Mouse (Mus musculus): ENCODE results near the gene Tango2. TPM values are rescaled to one million over a fixed set of nuclear protein-coding genes. Genes with fewer than 3 reads are reported as not detected.

Gene Tango2
- polyA plus RNA-seq, 1 experiment from 2014 or later: 62.4 TPM

DNA sequence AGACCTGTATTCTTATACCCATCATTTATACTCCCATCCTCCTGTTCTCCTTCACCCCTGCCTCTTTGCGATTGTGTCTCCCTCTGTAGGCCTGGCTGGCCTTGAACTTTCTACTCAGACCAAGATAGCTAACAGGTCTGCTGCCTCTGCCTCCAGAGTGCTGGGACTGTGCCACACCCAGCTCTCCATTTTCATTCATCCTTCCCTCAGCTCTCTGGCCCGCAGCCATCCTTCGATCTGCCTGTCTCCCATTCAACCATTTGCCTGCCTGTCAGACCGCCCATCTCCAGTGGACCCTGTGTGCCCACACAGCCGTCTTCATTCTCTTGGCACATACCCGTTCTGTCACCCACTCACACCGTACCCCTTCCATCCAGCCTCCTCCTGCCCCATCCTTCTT lies 36.3 kb upstream of the Tango2 start:
- Histone ChIP-seq H3K27ac (ENCODE audit: low read length) (no peak overlapping the region), H3K27me3 (replicated peaks; ENCODE audit: control insufficient read depth, insufficient read depth, low read length) (no peaks in the 10 kb centered on the region), H3K4me2 (ENCODE audit: low read depth, low read length) (no peak overlapping the region), H3K4me3 (ENCODE audit: low read length) (no peak overlapping the region), H3K9me3 (ENCODE audit: control insufficient read depth, low read length) (no peaks in the 10 kb centered on the region), H3K4me1 (ENCODE audit: control insufficient read depth, insufficient read depth, low read length) (peaks cover 37% of the 10 kb centered on the region), H3K9ac (ENCODE audit: low read depth, low read length) (no peak overlapping the region), H3K36me3 (ENCODE audit: control insufficient read depth, insufficient read depth, low read length) (no peaks in the 10 kb centered on the region)
- 77% methylated on average over 7 of the region's 7 CpGs for WGBS
- ATAC-seq: no peak

DNA sequence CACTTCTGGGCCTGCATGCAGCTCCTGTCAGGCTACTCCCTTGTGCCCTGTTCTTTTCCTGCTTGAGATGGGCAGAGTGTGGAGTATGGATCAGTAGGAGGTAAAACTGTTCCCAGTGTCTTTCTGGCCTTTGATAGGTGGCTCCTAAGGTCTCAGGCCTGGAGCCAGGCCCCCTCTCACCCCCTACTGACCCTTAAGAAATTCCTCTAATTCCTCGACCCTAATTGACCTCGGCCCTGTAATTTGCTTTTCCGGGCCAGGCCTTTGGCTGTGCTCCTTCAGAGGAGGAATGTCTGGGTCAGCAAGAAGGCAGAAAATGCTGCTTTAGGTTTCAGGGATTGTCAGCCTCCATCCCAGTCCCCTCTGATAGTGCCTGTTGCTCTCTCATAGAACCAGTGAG lies 35.9 kb upstream of the Tango2 start:
- Histone ChIP-seq H3K4me2 (ENCODE audit: low read depth, low read length) (no peak overlapping the region), H3K27ac (ENCODE audit: low read length) (peak overlapping the region; percentile 53; the same call in 1 of the 2 replicates), H3K36me3 (ENCODE audit: control insufficient read depth, insufficient read depth, low read length) (no peaks in the 10 kb centered on the region), H3K9ac (ENCODE audit: low read depth, low read length) (no peak overlapping the region), H3K4me3 (ENCODE audit: low read length) (no peak overlapping the region), H3K4me1 (ENCODE audit: control insufficient read depth, insufficient read depth, low read length) (peaks cover 36% of the 10 kb centered on the region), H3K27me3 (replicated peaks; ENCODE audit: control insufficient read depth, insufficient read depth, low read length) (no peaks in the 10 kb centered on the region), H3K9me3 (ENCODE audit: control insufficient read depth, low read length) (no peaks in the 10 kb centered on the region)
- no peak for ATAC-seq
- 39% methylated on average over 3 of the region's 3 CpGs for WGBS

DNA sequence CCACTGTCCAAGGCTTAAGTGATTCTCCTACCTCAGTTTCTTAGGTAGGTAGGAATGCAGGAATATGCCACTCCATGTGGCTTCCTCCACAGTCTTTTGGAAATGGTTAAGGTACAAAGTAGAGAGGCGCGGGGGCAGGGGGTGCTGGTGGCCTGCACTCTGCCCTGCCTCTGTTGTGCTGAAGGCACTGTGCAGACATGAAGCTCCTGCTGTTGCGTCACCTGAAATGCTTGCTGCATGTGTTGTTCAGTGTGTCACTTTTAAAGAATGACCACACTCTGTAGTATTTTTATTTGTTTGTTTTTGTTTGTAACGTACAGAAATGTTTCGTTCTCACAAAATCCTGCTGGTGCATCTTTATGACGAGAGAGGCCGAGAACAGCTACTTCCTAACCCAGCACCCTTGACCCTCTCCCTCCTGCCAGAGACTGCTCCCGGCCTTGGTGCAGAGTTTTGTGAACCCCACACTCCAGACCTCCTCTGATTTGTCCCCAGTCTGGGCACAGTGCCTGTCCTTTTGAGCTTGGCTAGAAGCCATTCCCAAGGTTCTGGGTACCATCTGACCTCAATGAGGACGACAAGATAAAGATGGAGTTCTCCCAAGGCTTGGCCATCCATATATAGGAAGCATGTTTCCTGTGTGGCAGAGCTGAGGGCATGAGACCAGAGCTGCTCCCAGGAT lies 35.3 kb upstream of the Tango2 start:
- Histone ChIP-seq H3K36me3 (ENCODE audit: control insufficient read depth, insufficient read depth, low read length) (no peaks in the 10 kb centered on the region), H3K4me3 (ENCODE audit: low read length) (no peak overlapping the region), H3K27me3 (replicated peaks; ENCODE audit: control insufficient read depth, insufficient read depth, low read length) (no peaks in the 10 kb centered on the region), H3K4me2 (ENCODE audit: low read depth, low read length) (no peak overlapping the region), H3K4me1 (ENCODE audit: control insufficient read depth, insufficient read depth, low read length) (peaks cover 30% of the 10 kb centered on the region), H3K27ac (ENCODE audit: low read length) (peak overlapping the region; percentile 53; the same call in 1 of the 2 replicates), H3K9me3 (ENCODE audit: control insufficient read depth, low read length) (no peaks in the 10 kb centered on the region), H3K9ac (ENCODE audit: low read depth, low read length) (no peak overlapping the region)
- 74% methylated on average over 9 of the region's 9 CpGs for WGBS
- no peak for ATAC-seq

DNA sequence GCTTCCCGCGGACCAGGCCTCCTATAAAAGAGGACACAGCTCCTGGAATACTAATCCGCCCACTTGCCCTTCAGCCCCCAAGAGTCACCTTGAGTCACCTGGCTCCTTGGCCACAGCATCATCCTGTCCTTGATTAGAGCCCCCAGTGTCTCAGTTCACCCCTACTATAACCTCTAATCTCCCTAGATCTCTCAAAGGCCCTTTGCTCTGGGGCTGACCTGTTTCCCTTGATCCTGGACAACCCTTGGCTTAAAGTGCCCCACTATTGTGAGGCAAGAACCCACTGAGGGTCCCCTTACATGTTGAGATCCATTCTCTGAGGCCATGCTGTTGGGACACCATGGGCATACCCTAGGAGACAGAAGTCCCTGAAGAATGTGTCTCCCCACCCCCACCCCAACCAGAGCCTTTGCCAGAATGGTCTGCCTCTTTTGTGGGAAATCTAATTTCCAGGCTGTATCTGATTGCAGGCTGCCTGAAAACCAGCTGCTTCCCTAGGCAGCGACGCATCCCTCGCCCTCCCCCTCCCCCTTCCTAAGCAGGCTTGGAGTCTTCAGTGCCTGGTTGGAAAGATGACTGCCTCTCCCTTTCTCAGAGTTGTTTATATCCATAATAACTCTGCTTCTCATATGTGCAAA lies 33.8 kb upstream of the Tango2 start:
- peak; percentile 56; the same call in 1 of the 2 replicates for ATAC-seq
- Histone ChIP-seq H3K4me2 (ENCODE audit: low read depth, low read length) (no peak overlapping the region), H3K9ac (ENCODE audit: low read depth, low read length) (no peak overlapping the region), H3K4me1 (ENCODE audit: control insufficient read depth, insufficient read depth, low read length) (peaks cover 24% of the 10 kb centered on the region), H3K36me3 (ENCODE audit: control insufficient read depth, insufficient read depth, low read length) (no peaks in the 10 kb centered on the region), H3K27me3 (replicated peaks; ENCODE audit: control insufficient read depth, insufficient read depth, low read length) (no peaks in the 10 kb centered on the region), H3K9me3 (ENCODE audit: control insufficient read depth, low read length) (no peaks in the 10 kb centered on the region), H3K4me3 (ENCODE audit: low read length) (no peak overlapping the region), H3K27ac (ENCODE audit: low read length) (peak overlapping the region; percentile 57)
- WGBS: 53% methylated on average over 6 of the region's 6 CpGs

DNA sequence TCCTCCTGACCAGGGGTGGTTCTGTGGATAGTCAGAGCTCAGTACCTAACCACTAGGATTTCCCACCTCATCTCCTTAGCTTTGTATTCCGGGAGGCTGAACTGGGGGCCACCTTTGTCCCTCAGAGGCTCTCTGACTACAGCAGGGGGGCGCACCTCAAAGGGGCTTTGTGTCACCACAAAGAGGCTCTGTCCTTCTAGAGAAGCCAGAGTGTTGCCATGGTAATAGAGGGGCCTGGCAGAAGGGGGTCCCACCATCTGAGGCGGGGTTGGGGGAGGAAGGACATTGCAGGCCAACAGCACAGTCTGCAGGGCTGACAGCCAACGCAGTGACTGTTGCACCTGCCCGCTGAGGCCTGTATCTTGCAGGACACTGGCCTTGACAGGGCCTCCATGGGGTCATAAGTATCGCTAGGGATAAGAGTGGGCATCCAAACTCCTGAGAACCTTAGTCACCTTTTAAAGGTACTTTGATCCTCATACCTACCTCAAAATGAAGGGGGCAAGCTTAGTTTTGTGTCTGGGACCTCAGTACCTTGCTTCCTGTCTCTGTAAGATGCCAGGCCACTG lies 32.7 kb upstream of the Tango2 start:
- no peaks in the 10 kb centered on the region for H3K36me3 ChIP-seq (ENCODE audit: control insufficient read depth, insufficient read depth, low read length)
- WGBS: 51% methylated on average over 6 of the region's 6 CpGs
- H3K4me1 ChIP-seq (ENCODE audit: control insufficient read depth, insufficient read depth, low read length): peaks cover 27% of the 10 kb centered on the region
- H3K9ac ChIP-seq (ENCODE audit: low read depth, low read length): no peak overlapping the region
- no peak overlapping the region for H3K4me3 ChIP-seq (ENCODE audit: low read length)
- no peak overlapping the region for H3K4me2 ChIP-seq (ENCODE audit: low read depth, low read length)
- no peak; the same call in 1 of the 2 replicates for ATAC-seq
- no peaks in the 10 kb centered on the region for H3K27me3 ChIP-seq (replicated peaks; ENCODE audit: control insufficient read depth, insufficient read depth, low read length)
- no peaks in the 10 kb centered on the region for H3K9me3 ChIP-seq (ENCODE audit: control insufficient read depth, low read length)
- no peak overlapping the region for H3K27ac ChIP-seq (ENCODE audit: low read length)

DNA sequence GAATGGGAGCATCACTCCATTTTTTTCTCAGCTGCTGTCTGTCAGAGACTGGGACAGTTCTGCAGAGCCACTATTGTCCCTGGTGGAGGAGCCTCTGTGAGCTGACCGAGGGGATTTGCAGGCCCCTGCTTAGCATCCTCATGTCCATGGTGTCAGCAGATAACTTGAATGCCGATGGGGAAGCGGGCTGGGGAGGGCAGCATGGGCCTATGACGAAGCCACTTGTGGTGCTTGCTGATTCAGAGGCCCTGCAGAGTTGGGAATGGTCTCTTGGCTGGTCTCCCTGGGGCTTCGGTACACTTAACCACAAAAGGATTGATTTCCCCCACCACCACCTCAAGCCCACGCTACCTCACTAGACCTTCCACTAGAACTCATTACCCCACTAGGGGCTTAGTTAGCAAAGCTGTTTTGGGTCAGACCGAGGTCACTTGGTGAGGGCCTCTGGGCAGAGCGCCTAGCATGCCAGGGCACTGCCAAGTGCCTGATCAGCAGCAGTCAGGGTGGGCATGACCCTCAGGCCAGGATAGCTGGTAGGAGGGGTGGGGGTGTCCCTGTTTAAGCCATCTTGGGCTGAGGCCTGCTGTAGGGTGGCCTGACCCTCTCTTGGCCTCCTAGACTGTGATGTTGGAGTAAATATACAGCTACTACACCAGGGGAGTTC lies 31.6 kb upstream of the Tango2 start:
- Histone ChIP-seq H3K36me3 (ENCODE audit: control insufficient read depth, insufficient read depth, low read length) (no peaks in the 10 kb centered on the region), H3K4me3 (ENCODE audit: low read length) (no peak overlapping the region), H3K9ac (ENCODE audit: low read depth, low read length) (no peak overlapping the region), H3K27me3 (replicated peaks; ENCODE audit: control insufficient read depth, insufficient read depth, low read length) (no peaks in the 10 kb centered on the region), H3K4me1 (ENCODE audit: control insufficient read depth, insufficient read depth, low read length) (peaks cover 27% of the 10 kb centered on the region), H3K9me3 (ENCODE audit: control insufficient read depth, low read length) (no peaks in the 10 kb centered on the region), H3K27ac (ENCODE audit: low read length) (no peak overlapping the region), H3K4me2 (ENCODE audit: low read depth, low read length) (no peak overlapping the region)
- no peak for ATAC-seq
- WGBS: 78% methylated on average over 8 of the region's 8 CpGs

DNA sequence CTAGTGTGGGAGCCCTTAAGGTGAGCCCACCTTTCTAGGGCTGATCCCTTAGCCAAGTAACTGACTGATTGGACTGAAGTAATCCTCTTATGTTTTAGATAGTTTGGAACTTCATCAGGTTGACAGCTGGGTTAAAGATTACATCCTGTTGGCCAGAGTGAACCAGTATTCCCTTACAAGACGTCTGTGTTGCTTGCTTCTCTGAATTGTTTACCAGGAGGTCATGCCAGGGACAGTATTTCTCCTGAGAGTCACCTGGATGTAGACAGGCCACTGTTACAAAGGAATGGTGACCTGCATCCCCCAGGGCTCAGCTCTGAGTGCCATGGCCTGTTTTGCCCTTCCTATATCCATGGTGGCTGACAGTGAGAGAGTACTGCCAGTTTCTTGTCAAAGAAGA lies 30.6 kb upstream of the Tango2 start:
- WGBS: 25% methylated on average over 1 of the region's 1 CpGs
- H3K9ac ChIP-seq (ENCODE audit: low read depth, low read length): no peak overlapping the region
- H3K27me3 ChIP-seq (replicated peaks; ENCODE audit: control insufficient read depth, insufficient read depth, low read length): no peaks in the 10 kb centered on the region
- ATAC-seq: no peak
- H3K36me3 ChIP-seq (ENCODE audit: control insufficient read depth, insufficient read depth, low read length): no peaks in the 10 kb centered on the region
- H3K4me2 ChIP-seq (ENCODE audit: low read depth, low read length): no peak overlapping the region
- H3K4me3 ChIP-seq (ENCODE audit: low read length): no peak overlapping the region
- peaks cover 25% of the 10 kb centered on the region for H3K4me1 ChIP-seq (ENCODE audit: control insufficient read depth, insufficient read depth, low read length)
- no peaks in the 10 kb centered on the region for H3K9me3 ChIP-seq (ENCODE audit: control insufficient read depth, low read length)
- no peak overlapping the region for H3K27ac ChIP-seq (ENCODE audit: low read length)

DNA sequence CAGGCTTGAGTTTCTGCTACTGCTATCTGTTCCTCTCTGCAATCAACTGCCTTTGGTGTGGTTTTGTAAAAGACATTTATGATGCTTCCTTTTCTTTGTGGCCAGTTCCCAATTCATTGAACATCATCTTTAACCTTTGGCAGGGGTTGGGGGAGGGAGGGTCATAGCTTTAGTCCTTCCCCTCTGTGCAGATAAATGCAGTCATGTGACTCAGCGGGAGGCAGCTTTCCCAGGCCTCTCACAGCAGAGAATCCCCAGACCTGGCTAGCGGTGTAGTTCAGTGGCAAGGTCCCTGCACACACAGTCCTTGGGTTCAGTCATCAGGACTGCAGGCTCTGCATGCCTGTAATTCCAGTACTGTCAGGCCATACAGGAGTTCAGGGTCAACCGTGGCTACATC lies 29.3 kb upstream of the Tango2 start:
- Histone ChIP-seq H3K9me3 (ENCODE audit: control insufficient read depth, low read length) (no peaks in the 10 kb centered on the region), H3K27ac (ENCODE audit: low read length) (peak overlapping the region; percentile 37; the same call in 1 of the 2 replicates), H3K9ac (ENCODE audit: low read depth, low read length) (no peak overlapping the region), H3K4me3 (ENCODE audit: low read length) (no peak overlapping the region), H3K36me3 (ENCODE audit: control insufficient read depth, insufficient read depth, low read length) (no peaks in the 10 kb centered on the region), H3K27me3 (replicated peaks; ENCODE audit: control insufficient read depth, insufficient read depth, low read length) (no peaks in the 10 kb centered on the region), H3K4me1 (ENCODE audit: control insufficient read depth, insufficient read depth, low read length) (peaks cover 16% of the 10 kb centered on the region), H3K4me2 (ENCODE audit: low read depth, low read length) (no peak overlapping the region)
- 29% methylated on average over 3 of the region's 3 CpGs for WGBS
- 0 out of 2 replicates have a peak, but pooled peaks have one; percentile 49 for ATAC-seq

DNA sequence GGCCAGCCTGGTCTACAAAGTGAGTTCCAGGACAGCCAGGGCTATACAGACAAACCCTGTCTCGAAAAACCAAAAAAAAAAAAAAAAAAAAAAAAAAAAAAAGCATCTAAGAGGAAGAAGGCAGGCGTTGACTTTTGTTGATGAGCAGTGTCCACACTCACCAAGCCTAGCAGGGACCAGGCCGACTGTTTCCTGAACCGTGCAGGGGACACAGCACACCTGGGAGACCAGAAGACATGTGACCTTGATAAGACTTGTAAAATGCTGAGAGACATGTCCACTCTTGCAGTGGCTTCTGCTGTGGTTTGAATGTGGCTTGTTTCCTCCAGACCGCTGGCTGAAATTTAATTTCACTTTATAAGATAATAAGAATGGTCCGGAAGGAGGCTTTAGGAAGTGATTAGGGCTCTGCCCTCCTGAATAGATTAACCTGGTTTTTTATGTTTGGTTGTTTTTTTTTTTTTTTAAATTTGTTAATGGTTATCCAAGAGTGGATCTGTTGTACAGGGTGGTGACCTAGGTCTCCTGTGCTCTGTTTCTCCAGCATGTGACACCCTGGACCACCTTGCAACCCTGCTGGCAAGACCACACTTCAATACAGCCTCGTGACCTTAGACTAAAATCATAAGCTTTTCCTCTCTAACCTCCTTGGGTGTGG lies 28.5 kb upstream of the Tango2 start:
- no peak overlapping the region for H3K9ac ChIP-seq (ENCODE audit: low read depth, low read length)
- H3K27ac ChIP-seq (ENCODE audit: low read length): peak overlapping the region; percentile 37
- no peaks in the 10 kb centered on the region for H3K27me3 ChIP-seq (replicated peaks; ENCODE audit: control insufficient read depth, insufficient read depth, low read length)
- H3K9me3 ChIP-seq (ENCODE audit: control insufficient read depth, low read length): no peaks in the 10 kb centered on the region
- peak; percentile 63 for ATAC-seq
- peaks cover 10% of the 10 kb centered on the region for H3K4me1 ChIP-seq (ENCODE audit: control insufficient read depth, insufficient read depth, low read length)
- H3K36me3 ChIP-seq (ENCODE audit: control insufficient read depth, insufficient read depth, low read length): no peaks in the 10 kb centered on the region
- H3K4me3 ChIP-seq (ENCODE audit: low read length): no peak overlapping the region
- WGBS: 65% methylated on average over 7 of the region's 7 CpGs
- no peak overlapping the region for H3K4me2 ChIP-seq (ENCODE audit: low read depth, low read length)

Data from intestine, embryonic 16.5 days (tissue).